Mouse (Mus musculus) cortical plate, adult 2 months (tissue): ENCODE measurements around the gene Rhebl1. TPM values are rescaled to one million over a fixed set of nuclear protein-coding genes. Genes with fewer than 3 reads are reported as not detected.

ENCODE experiments used
- H3K27ac ChIP-seq: fragments of 200-500 bp; 2 replicates; pipeline ENCODE4 v1.5.1; 2012; ENCODE audit warnings: low read length, control low read depth, inconsistent platforms; ENCODE audit not compliant: insufficient read depth
- H3K4me1 ChIP-seq: fragments of 200-500 bp; 2 replicates; pipeline ENCODE4 v1.6.1; 2011; ENCODE audit warnings: low read length; ENCODE audit not compliant: control insufficient read depth, insufficient read depth
- H3K4me3 ChIP-seq: fragments of 200-500 bp; 2 replicates; pipeline ENCODE4 v1.5.1; 2011; ENCODE audit warnings: mild to moderate bottlenecking, low read length, control low read depth; ENCODE audit not compliant: insufficient read depth
- CTCF ChIP-seq: fragments of 200-500 bp; IDR thresholded peaks from 2 replicates; pipeline ENCODE4 v1.5.1; 2011; ENCODE audit warnings: mild to moderate bottlenecking, control low read depth, low read length; ENCODE audit not compliant: insufficient read depth; ENCODE audit errors: extremely low read depth
- POLR2A ChIP-seq: fragments of 200-500 bp; IDR thresholded peaks from 2 replicates; pipeline ENCODE4 v1.6.1; 2011; ENCODE audit warnings: mild to moderate bottlenecking, low read length, control low read depth; ENCODE audit not compliant: insufficient read depth; ENCODE audit errors: extremely low read depth
- polyA plus RNA-seq: library from polyadenylated mRNA; depleted of rRNA; stranded (reverse); fragments of >200 nt; gene quantifications from 2 replicates; pipeline ENCODE4 v1.2.3, GENCODE M21; 2012

The Rhebl1 gene
- polyA plus RNA-seq, 1 experiment: 18.3 TPM

- TF ChIP-seq CTCF: no peak
- no peak for TF ChIP-seq POLR2A
- peak overlapping the region; percentile 74 for H3K4me3 ChIP-seq
- H3K4me1 ChIP-seq: no peaks in the 10 kb centered on the region
- H3K27ac ChIP-seq: no peak overlapping the region
These were observed 22.8 kb upstream of the Rhebl1 start for GRCm38 (mm10) chr15:98917091-98917490.

DNA sequence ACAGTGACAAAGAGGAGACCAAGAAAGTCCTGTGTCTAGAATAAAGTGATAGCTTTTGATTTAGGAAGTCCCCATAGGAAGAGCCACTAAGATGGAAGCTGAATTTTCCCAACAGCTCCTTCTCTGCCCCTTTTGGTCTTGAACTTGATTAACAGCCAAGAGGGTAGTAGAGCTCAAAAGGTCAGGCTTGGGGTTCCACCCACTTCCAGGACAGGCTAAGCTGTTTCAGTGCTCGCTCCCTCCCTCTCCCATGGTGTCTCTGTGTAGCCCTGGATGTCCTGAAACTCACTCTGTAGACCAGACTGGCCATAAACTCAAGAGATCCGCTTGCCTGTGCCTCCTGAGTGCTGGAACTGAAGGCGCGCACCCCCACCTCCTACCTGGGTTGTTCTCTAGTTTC is 21.7 kb upstream of the Rhebl1 start:
- H3K4me3 ChIP-seq: no peak overlapping the region

DNA sequence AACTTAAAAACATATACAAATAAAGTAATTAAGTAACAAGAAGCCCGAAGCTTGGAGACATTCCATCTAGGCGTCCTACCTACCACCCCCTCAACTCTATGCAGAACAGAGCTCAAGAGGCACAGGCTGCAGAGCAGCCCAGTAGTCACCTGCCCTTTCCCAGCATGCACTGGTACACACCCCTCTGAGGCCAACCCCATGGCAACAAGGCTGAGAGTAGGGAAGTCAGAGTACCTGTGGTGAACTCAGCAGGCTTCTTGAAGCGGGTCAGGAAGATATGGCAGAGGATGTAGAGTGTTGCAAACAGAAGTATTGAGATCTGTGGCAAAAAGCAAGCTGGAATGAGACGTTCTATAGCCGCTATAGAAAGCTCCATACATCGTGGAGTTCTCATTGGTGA is 20.6 kb upstream of the Rhebl1 start:
- TF ChIP-seq POLR2A (no peak), CTCF (no peak)
- H3K4me3 ChIP-seq: no peak overlapping the region

More for the DNA sequence above, 21.7 kb upstream of the Rhebl1 start:
- TF ChIP-seq CTCF (no peak), POLR2A (no peak)
- Histone ChIP-seq H3K4me1 (no peaks in the 10 kb centered on the region), H3K27ac (no peak overlapping the region)

DNA sequence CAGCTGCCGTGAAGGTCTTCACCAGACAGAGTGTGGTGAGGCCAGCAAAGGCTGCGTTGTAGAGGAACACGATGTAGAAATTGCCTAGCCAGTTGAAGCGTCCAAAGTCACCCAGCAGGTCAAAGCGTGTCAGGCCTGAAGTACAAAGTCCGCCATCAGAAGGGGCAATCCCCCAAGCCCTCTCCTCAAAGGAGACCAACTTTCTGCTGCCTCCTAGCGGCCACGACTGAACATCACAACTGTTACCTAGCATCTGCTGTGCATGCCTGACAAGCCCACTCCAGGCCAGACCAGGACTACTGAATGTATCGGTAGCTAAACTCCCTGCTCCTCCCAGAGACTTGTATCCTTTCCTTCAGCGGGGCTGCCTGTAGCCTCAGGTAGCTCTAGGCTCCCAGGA is 10.4 kb upstream of the Rhebl1 start:
- Histone ChIP-seq H3K4me1 (no peaks in the 10 kb centered on the region), H3K4me3 (no peak overlapping the region), H3K27ac (no peak overlapping the region)
- TF ChIP-seq CTCF: peak; percentile 63
- no peak for TF ChIP-seq POLR2A

More for the DNA sequence above, 20.6 kb upstream of the Rhebl1 start:
- Histone ChIP-seq H3K4me1 (no peaks in the 10 kb centered on the region), H3K27ac (no peak overlapping the region)

DNA sequence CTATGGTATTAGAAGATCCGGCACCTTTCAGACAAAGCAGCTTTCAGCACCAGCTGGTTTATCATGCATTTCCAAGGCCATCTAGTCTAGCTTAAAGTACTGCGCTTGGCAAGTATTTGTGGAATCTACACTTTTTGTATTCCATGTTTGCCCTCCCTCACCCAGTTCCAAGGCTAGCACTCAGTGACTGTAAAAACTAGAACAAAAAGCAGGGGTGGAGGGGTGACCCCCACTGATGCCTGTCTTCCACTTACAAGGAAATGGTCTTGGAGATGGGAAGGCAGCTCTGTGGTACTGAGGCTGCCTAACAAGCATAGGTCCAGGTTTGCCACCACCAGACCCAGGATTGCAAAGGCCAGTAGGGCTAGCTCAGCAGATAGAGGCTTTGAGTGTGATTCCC is 8.3 kb upstream of the Rhebl1 start:
- H3K4me1 ChIP-seq: no peaks in the 10 kb centered on the region
- no peak for TF ChIP-seq CTCF
- no peak for TF ChIP-seq POLR2A
- H3K4me3 ChIP-seq: no peak overlapping the region
- no peak overlapping the region for H3K27ac ChIP-seq

GRCm38 (mm10) chr15:98901530-98901929 is 7.2 kb upstream of the Rhebl1 start:
- H3K4me3 ChIP-seq: no peak overlapping the region
- no peak for TF ChIP-seq POLR2A
- TF ChIP-seq CTCF: no peak
- no peak overlapping the region for H3K27ac ChIP-seq

DNA sequence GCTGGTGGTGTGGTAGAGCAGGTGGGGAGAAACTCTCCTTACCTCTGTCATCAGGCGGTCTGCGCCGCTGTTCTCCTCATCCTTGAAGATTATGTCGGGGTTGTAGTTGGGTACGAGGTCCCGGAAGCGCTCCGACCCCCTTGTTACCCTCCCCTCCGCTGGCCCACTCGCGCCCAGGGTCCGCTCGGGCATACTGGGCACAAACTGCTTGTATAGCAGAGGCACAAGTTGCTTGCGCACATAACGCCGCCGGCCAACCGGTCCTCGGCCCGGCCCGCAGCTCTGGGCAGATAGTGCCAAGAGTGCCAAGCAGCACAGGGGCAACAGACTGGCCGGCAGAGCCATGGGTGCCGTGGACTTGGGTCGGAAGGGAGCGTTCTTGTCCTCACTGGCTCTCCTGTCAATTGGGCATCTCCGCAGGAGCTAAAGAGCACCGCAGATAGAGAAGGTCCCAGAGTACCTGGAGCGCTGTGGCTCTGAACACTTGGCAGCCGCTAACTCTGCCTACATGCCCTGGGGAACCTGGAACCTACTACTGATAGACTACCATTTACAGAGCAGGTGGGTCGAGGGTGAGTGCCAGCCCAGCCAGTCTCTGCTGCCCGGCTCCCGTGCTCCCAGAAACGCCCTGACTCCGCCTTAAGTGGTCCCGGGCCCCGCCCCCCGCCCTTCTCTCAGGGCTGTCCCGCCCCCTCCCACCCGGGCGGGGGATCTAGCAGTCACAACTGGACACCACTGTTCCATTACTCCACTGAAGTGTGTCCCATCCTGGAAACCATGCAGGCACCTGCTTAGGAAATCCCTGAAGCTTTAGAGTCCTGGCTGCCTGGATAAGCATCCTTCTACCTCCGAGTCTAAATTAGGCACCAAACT is 3.8 kb upstream of the Rhebl1 start, which contains the start of gene Dhh:
Dhh (minus strand) TSS at position 613 of the 873 bp plus-strand sequence.
- Histone ChIP-seq H3K27ac (no peak within 1 kb of the TSS), H3K4me3 (no peak within 1 kb of the TSS), H3K4me1 (peaks cover 3% of the 10 kb centered on the region)
- TF ChIP-seq CTCF (no peak), POLR2A (no peak)

More at GRCm38 (mm10) chr15:98901530-98901929, 7.2 kb upstream of the Rhebl1 start:
- H3K4me1 ChIP-seq: no peaks in the 10 kb centered on the region

DNA sequence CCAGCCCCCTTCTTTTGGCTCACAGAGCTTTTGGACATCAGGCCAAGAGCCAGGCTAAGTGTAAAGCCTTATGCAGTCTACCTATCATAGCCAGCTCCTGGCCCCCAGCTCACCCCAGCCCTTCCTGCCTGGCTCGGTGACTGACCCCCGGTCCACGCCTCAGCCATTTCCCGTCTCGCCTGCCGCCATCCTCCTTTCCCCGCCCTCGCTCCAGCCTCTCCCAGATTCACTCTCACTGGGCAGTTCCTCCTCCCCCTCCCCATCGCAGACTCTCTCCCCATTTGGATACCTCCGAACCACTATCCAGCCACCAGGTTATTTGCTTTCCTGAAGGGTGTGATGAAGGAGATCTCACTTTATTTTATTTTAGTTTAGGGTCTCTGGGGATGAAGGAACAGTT is 3.2 kb upstream of the Rhebl1 start:
- no peak for TF ChIP-seq POLR2A
- TF ChIP-seq CTCF: no peak
- Histone ChIP-seq H3K4me3 (no peak overlapping the region), H3K27ac (no peak overlapping the region), H3K4me1 (peaks cover 3% of the 10 kb centered on the region)

- Histone ChIP-seq H3K4me1 (peaks cover 3% of the 10 kb centered on the region), H3K27ac (no peak overlapping the region), H3K4me3 (peak overlapping the region; percentile 3; the same call in 1 of the 2 replicates)
- TF ChIP-seq POLR2A (no peak), CTCF (no peak)
These were observed 1.6 kb upstream of the Rhebl1 start for GRCm38 (mm10) chr15:98895635-98896589.
